Mouse (Mus musculus): ENCODE measurements around the gene Ccdc3. TPM values are rescaled to one million over a fixed set of nuclear protein-coding genes. Genes with fewer than 3 reads are reported as not detected.

Gene Ccdc3
- polyA plus RNA-seq, 1 experiment from 2014 or later, result 22.7 TPM

DNA sequence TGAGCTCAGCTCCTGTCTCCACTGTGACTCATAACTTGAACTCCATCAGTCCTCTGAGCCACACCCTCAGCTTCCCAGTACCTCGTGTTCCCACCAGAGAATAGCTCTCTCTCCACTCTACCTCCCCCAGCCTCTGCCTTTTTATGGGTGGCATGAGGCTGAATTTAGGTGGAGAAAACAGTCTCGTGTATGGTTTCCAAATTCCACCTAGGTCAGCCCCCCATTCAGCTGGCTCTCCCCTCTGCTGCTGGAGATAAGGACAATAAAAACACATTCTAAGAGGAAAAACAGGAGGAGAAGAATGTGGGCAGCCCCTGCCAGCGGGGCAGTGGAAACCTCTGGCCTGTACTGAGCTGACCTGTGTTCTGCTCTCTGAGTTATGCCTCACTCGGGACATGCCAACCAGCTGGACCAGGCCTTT, 28.4 kb downstream of the Ccdc3 start:
- Histone ChIP-seq H3K27me3 (ENCODE audit: control insufficient read depth, insufficient read depth, low read length) (no peaks in the 10 kb centered on the region), H3K36me3 (ENCODE audit: control insufficient read depth, insufficient read depth, low read length) (no peaks in the 10 kb centered on the region), H3K4me2 (replicated peaks; ENCODE audit: low read depth, low read length) (no peak overlapping the region), H3K27ac (ENCODE audit: low read length) (no peak overlapping the region), H3K9ac (replicated peaks; ENCODE audit: low read depth, low read length) (no peak overlapping the region), H3K4me3 (ENCODE audit: low read depth, low read length) (no peak overlapping the region), H3K4me1 (ENCODE audit: control insufficient read depth, insufficient read depth, low read length) (peaks cover 2% of the 10 kb centered on the region; the same call in 1 of the 2 replicates), H3K9me3 (ENCODE audit: control insufficient read depth, low read depth, low read length) (no peaks in the 10 kb centered on the region)
- no peak for ATAC-seq (ENCODE audit: insufficient number of reproducible peaks, insufficient read depth, low FRiP score, low read depth)
- WGBS, result 44% methylated on average over 4 of the region's 4 CpGs

- Histone ChIP-seq H3K4me2 (replicated peaks; ENCODE audit: low read depth, low read length) (no peak overlapping the region), H3K4me3 (ENCODE audit: low read depth, low read length) (no peak overlapping the region), H3K9me3 (ENCODE audit: control insufficient read depth, low read depth, low read length) (no peaks in the 10 kb centered on the region), H3K36me3 (ENCODE audit: control insufficient read depth, insufficient read depth, low read length) (no peaks in the 10 kb centered on the region), H3K27ac (ENCODE audit: low read length) (no peak overlapping the region), H3K9ac (replicated peaks; ENCODE audit: low read depth, low read length) (no peak overlapping the region), H3K4me1 (ENCODE audit: control insufficient read depth, insufficient read depth, low read length) (no peaks in the 10 kb centered on the region), H3K27me3 (ENCODE audit: control insufficient read depth, insufficient read depth, low read length) (no peaks in the 10 kb centered on the region)
- ATAC-seq (ENCODE audit: insufficient number of reproducible peaks, insufficient read depth, low FRiP score, low read depth), result no peak
- WGBS, result 77% methylated on average over 2 of the region's 2 CpGs
These were observed 29.2 kb downstream of the Ccdc3 start for GRCm38 (mm10) chr2:5166796-5167195.

DNA sequence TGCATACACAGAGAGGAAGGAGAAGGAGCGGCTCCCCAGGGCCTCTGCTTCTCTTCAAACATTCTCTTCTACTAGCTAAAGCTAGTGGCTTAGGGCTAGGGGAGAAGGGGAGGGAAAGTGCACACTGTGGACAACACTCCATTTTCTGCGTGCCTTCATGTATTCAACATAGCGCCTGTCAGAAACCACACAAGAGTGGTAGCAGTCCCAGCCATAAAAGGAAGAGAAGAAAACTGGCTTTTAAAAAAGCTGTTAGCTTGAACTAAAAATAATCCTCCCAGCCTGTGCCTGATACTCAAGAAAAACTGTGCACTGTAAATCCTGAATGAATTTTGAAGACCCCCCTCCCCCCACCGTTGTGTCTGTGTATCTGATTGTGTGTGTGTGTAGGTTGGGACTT, 33.2 kb downstream of the Ccdc3 start:
- Histone ChIP-seq H3K4me1 (ENCODE audit: control insufficient read depth, insufficient read depth, low read length) (no peaks in the 10 kb centered on the region), H3K36me3 (ENCODE audit: control insufficient read depth, insufficient read depth, low read length) (no peaks in the 10 kb centered on the region), H3K9ac (replicated peaks; ENCODE audit: low read depth, low read length) (no peak overlapping the region), H3K27ac (ENCODE audit: low read length) (peak overlapping the region; percentile 59; the same call in 1 of the 2 replicates), H3K9me3 (ENCODE audit: control insufficient read depth, low read depth, low read length) (no peaks in the 10 kb centered on the region), H3K27me3 (ENCODE audit: control insufficient read depth, insufficient read depth, low read length) (no peaks in the 10 kb centered on the region), H3K4me2 (replicated peaks; ENCODE audit: low read depth, low read length) (no peak overlapping the region), H3K4me3 (ENCODE audit: low read depth, low read length) (no peak overlapping the region)
- ATAC-seq (ENCODE audit: insufficient number of reproducible peaks, insufficient read depth, low FRiP score, low read depth), result no peak
- WGBS, result 53% methylated on average over 4 of the region's 4 CpGs

- no peaks in the 10 kb centered on the region for H3K27me3 ChIP-seq (ENCODE audit: control insufficient read depth, insufficient read depth, low read length)
- no peak overlapping the region for H3K4me3 ChIP-seq (ENCODE audit: low read depth, low read length)
- WGBS, result 68% methylated on average over 5 of the region's 5 CpGs
- no peaks in the 10 kb centered on the region for H3K9me3 ChIP-seq (ENCODE audit: control insufficient read depth, low read depth, low read length)
- no peak overlapping the region for H3K9ac ChIP-seq (replicated peaks; ENCODE audit: low read depth, low read length)
- no peaks in the 10 kb centered on the region for H3K4me1 ChIP-seq (ENCODE audit: control insufficient read depth, insufficient read depth, low read length)
- no peak for ATAC-seq (ENCODE audit: insufficient number of reproducible peaks, insufficient read depth, low FRiP score, low read depth)
- peak overlapping the region; percentile 59; the same call in 1 of the 2 replicates for H3K27ac ChIP-seq (ENCODE audit: low read length)
- H3K4me2 ChIP-seq (replicated peaks; ENCODE audit: low read depth, low read length), result no peak overlapping the region
- H3K36me3 ChIP-seq (ENCODE audit: control insufficient read depth, insufficient read depth, low read length), result no peaks in the 10 kb centered on the region
These were observed 33.9 kb downstream of the Ccdc3 start for GRCm38 (mm10) chr2:5171301-5172000.

DNA sequence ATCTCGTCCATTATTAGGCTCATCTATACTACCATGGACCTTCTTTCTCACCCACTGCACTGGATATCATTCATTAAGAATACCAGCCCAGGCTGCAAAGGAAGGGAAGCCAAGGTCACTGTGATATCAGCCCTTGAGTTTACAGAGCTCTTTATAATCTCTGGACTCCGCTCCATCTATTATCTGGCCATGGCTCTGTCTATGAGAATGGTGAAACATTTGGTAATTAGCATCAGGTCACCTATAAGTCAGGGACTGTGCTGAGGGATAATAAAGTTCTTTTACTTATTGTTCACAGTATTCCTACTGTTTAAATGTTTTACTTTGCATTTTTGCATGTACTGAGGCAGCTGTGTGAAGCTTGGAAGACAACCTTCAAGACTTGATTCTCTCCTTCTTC, 35.2 kb downstream of the Ccdc3 start:
- Histone ChIP-seq H3K4me1 (ENCODE audit: control insufficient read depth, insufficient read depth, low read length) (no peaks in the 10 kb centered on the region), H3K4me2 (replicated peaks; ENCODE audit: low read depth, low read length) (no peak overlapping the region), H3K27ac (ENCODE audit: low read length) (no peak overlapping the region), H3K9ac (replicated peaks; ENCODE audit: low read depth, low read length) (no peak overlapping the region), H3K4me3 (ENCODE audit: low read depth, low read length) (no peak overlapping the region), H3K27me3 (ENCODE audit: control insufficient read depth, insufficient read depth, low read length) (no peaks in the 10 kb centered on the region), H3K36me3 (ENCODE audit: control insufficient read depth, insufficient read depth, low read length) (no peaks in the 10 kb centered on the region), H3K9me3 (ENCODE audit: control insufficient read depth, low read depth, low read length) (no peaks in the 10 kb centered on the region)
- WGBS, result 88% methylated on average over 2 of the region's 2 CpGs
- no peak for ATAC-seq (ENCODE audit: insufficient number of reproducible peaks, insufficient read depth, low FRiP score, low read depth)

- Histone ChIP-seq H3K27ac (ENCODE audit: low read length) (no peak overlapping the region), H3K4me3 (ENCODE audit: low read depth, low read length) (no peak overlapping the region), H3K9ac (replicated peaks; ENCODE audit: low read depth, low read length) (no peak overlapping the region), H3K9me3 (ENCODE audit: control insufficient read depth, low read depth, low read length) (no peaks in the 10 kb centered on the region), H3K27me3 (ENCODE audit: control insufficient read depth, insufficient read depth, low read length) (no peaks in the 10 kb centered on the region), H3K4me2 (replicated peaks; ENCODE audit: low read depth, low read length) (no peak overlapping the region), H3K36me3 (ENCODE audit: control insufficient read depth, insufficient read depth, low read length) (no peaks in the 10 kb centered on the region), H3K4me1 (ENCODE audit: control insufficient read depth, insufficient read depth, low read length) (no peaks in the 10 kb centered on the region)
- no peak for ATAC-seq (ENCODE audit: insufficient number of reproducible peaks, insufficient read depth, low FRiP score, low read depth)
These were observed 37.1 kb downstream of the Ccdc3 start for GRCm38 (mm10) chr2:5174716-5175115.

- WGBS, result 69% methylated on average over 5 of the region's 5 CpGs
- H3K4me3 ChIP-seq (ENCODE audit: low read depth, low read length), result no peak overlapping the region
- ATAC-seq (ENCODE audit: insufficient number of reproducible peaks, insufficient read depth, low FRiP score, low read depth), result no peak
- H3K4me1 ChIP-seq (ENCODE audit: control insufficient read depth, insufficient read depth, low read length), result no peaks in the 10 kb centered on the region
- no peak overlapping the region for H3K4me2 ChIP-seq (replicated peaks; ENCODE audit: low read depth, low read length)
- H3K36me3 ChIP-seq (ENCODE audit: control insufficient read depth, insufficient read depth, low read length), result no peaks in the 10 kb centered on the region
- no peaks in the 10 kb centered on the region for H3K27me3 ChIP-seq (ENCODE audit: control insufficient read depth, insufficient read depth, low read length)
- H3K9me3 ChIP-seq (ENCODE audit: control insufficient read depth, low read depth, low read length), result no peaks in the 10 kb centered on the region
- no peak overlapping the region for H3K9ac ChIP-seq (replicated peaks; ENCODE audit: low read depth, low read length)
- no peak overlapping the region for H3K27ac ChIP-seq (ENCODE audit: low read length)
These were observed 44.2 kb downstream of the Ccdc3 start for GRCm38 (mm10) chr2:5181462-5182443.

DNA sequence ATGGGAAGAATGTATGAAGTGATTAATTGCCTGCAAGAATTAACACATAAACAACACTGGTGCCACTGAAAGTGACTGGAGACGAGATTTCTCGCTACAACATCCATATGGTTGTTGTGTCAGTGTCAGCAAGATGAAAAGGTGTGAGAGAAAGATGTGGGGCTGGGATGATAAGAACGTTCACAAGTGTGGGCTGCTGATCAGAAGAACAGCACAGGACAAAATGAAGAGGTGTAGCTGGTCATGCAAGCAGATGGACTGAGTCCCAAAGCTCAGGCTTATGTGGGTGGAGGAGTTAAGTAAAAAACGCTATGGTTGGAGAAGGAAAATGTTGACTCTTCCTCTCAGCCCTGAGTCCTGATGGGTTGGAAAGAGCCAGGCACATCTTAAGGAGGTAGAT, 46.6 kb downstream of the Ccdc3 start:
- Histone ChIP-seq H3K9ac (replicated peaks; ENCODE audit: low read depth, low read length) (no peak overlapping the region), H3K9me3 (ENCODE audit: control insufficient read depth, low read depth, low read length) (no peaks in the 10 kb centered on the region), H3K27me3 (ENCODE audit: control insufficient read depth, insufficient read depth, low read length) (no peaks in the 10 kb centered on the region), H3K36me3 (ENCODE audit: control insufficient read depth, insufficient read depth, low read length) (no peaks in the 10 kb centered on the region), H3K4me1 (ENCODE audit: control insufficient read depth, insufficient read depth, low read length) (no peaks in the 10 kb centered on the region), H3K27ac (ENCODE audit: low read length) (no peak overlapping the region), H3K4me2 (replicated peaks; ENCODE audit: low read depth, low read length) (no peak overlapping the region), H3K4me3 (ENCODE audit: low read depth, low read length) (no peak overlapping the region)
- no peak for ATAC-seq (ENCODE audit: insufficient number of reproducible peaks, insufficient read depth, low FRiP score, low read depth)
- 56% methylated on average over 4 of the region's 4 CpGs for WGBS

Data from stomach, embryonic 14.5 days (tissue).